Mouse (Mus musculus): ENCODE data around the gene Bcl9l. TPM values are rescaled to one million over a fixed set of nuclear protein-coding genes. Genes with fewer than 3 reads are reported as not detected.

The Bcl9l gene
- polyA plus RNA-seq, 1 experiment from 2014 or later, result 9.2 TPM

DNA sequence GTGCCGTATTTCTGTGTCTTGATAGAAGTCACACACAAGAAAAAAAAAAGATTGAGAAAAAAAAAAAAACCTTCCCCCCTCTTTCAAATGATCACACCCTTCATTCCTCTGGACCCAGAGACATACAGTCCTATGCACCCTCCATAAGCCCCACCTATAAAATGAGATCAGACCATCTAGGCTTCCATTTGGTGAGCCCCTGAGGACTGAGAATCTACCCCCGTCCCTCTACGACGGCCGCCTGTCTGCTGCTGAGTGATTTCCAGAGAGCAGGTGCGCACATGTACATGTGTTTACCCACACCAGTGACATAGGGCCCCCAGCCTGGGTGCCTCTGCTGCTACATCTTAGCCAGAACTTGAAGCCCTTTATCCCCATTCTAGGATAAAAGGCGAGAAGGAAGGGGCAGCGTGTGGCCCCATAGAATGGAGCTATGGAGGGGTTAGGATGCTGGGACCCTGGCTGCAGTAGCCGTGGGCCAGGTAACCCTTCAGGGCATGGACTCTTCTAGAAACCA lies 27.8 kb downstream of the Bcl9l start:
- peaks cover 41% of the 10 kb centered on the region for H3K36me3 ChIP-seq
- no peaks in the 10 kb centered on the region for H3K9me3 ChIP-seq
- peak overlapping the region; percentile 52; the same call in 1 of the 2 replicates for H3K9ac ChIP-seq (replicated peaks)
- 0 out of 2 replicates have a peak overlapping the region, but pooled peaks have one; percentile 11 for H3K27ac ChIP-seq
- peak; percentile 35; the same call in 1 of the 2 replicates for ATAC-seq
- WGBS, result 33% methylated on average over 9 of the region's 9 CpGs
- H3K4me3 ChIP-seq (replicated peaks), result peak overlapping the region; percentile 20; the same call in 1 of the 2 replicates
- peak overlapping the region; percentile 51 for H3K4me2 ChIP-seq (replicated peaks)
- peaks cover 12% of the 10 kb centered on the region for H3K27me3 ChIP-seq
- peaks cover 27% of the 10 kb centered on the region for H3K4me1 ChIP-seq (replicated peaks)

DNA sequence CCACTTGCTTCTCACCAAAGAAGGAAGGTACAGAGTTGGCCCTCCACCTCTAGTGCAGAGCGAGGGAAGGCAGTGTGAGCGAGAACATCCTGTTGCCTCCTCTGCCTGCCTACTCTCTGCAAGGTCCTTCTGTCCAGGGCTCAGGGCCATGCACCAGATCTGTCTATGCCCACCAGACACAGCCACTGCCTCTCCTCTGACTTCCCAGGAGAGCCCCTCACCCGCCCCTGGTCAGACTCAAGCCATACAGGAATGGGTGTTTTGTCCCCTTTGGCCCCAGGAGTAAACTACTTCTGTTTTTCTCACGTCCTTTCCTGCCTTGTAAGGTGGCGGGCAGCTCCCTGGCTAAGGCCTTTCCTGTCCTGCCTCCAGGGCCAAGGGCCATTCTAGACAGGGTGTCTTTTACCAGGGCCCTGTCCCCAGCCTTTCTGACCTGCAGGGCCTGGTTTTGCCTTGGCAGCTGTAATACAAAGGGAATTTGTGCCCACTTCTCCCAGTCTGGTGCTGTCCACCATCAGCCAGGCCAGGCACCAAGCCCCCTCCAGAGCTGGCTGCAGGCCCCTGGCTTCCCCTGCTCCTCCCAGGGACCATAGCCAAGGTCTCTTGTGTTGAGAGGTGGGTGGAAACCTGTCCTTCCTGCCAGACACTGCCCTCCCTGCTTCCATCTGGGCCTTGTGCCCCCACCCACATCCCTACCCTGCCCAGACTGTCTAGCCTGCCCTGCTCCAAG lies 28.4 kb downstream of the Bcl9l start:
- H3K36me3 ChIP-seq, result peaks cover 35% of the 10 kb centered on the region
- H3K9ac ChIP-seq (replicated peaks), result no peak overlapping the region
- peaks cover 23% of the 10 kb centered on the region for H3K4me1 ChIP-seq (replicated peaks)
- no peaks in the 10 kb centered on the region for H3K9me3 ChIP-seq
- no peak overlapping the region for H3K4me2 ChIP-seq (replicated peaks)
- peak; percentile 32; the same call in 1 of the 2 replicates for ATAC-seq
- H3K27me3 ChIP-seq, result peaks cover 12% of the 10 kb centered on the region
- H3K4me3 ChIP-seq (replicated peaks), result no peak overlapping the region
- WGBS, result 82% methylated on average over 5 of the region's 5 CpGs
- no peak overlapping the region for H3K27ac ChIP-seq

DNA sequence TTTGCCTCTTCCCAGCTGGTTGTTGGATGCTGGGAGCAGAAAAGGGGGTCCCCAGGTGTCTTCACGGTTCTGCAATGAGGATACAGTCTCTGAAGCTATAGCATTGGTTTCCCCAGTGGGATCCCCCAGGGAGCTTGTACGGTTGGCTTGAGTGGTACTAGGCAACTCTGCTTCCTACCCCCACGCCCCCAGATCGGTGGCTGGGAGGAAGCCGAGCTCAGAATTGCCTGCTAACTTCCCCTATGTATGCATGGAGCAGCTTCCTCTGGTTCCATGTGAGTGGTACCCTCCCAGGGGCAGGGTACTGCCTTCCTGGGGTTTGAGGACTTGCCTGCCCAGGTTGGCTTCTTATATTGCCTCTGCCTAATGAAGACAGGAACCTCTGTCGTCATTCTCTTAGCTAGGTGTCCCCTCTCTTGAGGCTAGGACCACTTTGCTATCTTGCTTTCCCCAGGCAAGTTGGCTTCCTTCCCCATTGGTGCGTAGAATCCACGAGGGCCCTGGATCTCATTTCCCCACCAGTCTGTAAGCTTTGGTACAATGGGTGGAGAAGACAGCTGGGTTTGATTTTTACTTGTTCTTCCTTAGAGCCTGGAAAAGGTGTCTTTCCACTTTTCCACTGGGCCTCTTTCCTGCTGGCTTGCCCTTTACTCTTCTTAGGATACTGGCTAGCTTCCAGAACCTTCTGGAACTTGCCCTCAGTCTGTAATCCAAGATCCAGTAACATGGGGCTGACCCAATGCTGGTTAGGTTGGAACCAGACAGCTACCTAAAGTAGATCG lies 29.5 kb downstream of the Bcl9l start:
- Histone ChIP-seq H3K9ac (replicated peaks) (no peak overlapping the region), H3K4me2 (replicated peaks) (no peak overlapping the region), H3K27ac (no peak overlapping the region), H3K4me3 (replicated peaks) (no peak overlapping the region), H3K9me3 (no peaks in the 10 kb centered on the region), H3K27me3 (peaks cover 12% of the 10 kb centered on the region), H3K36me3 (peaks cover 24% of the 10 kb centered on the region), H3K4me1 (replicated peaks) (peaks cover 21% of the 10 kb centered on the region)
- 80% methylated on average over 9 of the region's 9 CpGs for WGBS
- ATAC-seq, result no peak

DNA sequence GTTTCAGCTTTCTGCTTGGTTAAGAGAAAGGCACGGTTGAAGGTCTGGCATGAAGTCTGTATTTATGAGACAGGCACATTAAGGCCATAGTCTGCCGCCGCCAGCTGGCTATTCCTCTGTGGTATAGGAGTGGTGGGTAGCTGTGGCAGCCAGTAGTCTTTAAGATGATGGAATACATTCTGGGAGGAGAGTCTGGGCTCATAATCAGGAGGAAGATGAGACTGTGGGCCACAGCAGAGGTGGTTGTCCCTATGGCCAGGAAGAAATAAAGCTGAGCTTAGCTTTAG lies 30.0 kb downstream of the Bcl9l start:
- H3K27me3 ChIP-seq, result peaks cover 12% of the 10 kb centered on the region
- WGBS, result 95% methylated on average over 3 of the region's 3 CpGs
- ATAC-seq, result no peak

DNA sequence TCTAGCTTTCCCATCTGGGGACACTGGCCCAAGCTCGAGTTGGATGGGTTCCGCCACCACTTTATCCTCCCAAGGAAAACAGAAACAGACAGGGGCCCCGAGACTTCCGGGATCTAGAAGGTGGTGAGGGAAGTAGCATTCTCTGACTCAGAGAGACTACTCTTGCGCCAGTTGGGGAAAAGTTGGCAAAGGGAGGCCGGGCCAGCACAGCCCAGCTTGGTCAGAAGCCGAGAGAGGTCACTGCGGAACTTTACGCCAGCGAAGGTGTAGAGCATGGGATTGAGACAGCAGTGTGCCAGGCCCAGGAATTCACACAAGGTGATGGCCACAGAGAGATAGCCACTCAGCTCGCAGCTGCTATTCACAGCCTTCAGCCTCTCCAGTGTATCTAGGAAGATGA lies 30.5 kb downstream of the Bcl9l start:
- H3K4me2 ChIP-seq (replicated peaks), result no peak overlapping the region
- ATAC-seq, result no peak
- no peaks in the 10 kb centered on the region for H3K9me3 ChIP-seq
- peaks cover 24% of the 10 kb centered on the region for H3K4me1 ChIP-seq (replicated peaks)
- H3K4me3 ChIP-seq (replicated peaks), result no peak overlapping the region
- no peak overlapping the region for H3K27ac ChIP-seq
- H3K27me3 ChIP-seq, result peaks cover 12% of the 10 kb centered on the region
- H3K36me3 ChIP-seq, result peaks cover 14% of the 10 kb centered on the region
- no peak overlapping the region for H3K9ac ChIP-seq (replicated peaks)
- 86% methylated on average over 11 of the region's 11 CpGs for WGBS

More for the DNA sequence above, 30.0 kb downstream of the Bcl9l start:
- peaks cover 19% of the 10 kb centered on the region for H3K36me3 ChIP-seq
- H3K4me2 ChIP-seq (replicated peaks), result no peak overlapping the region
- H3K27ac ChIP-seq, result no peak overlapping the region
- H3K9me3 ChIP-seq, result no peaks in the 10 kb centered on the region
- no peak overlapping the region for H3K4me3 ChIP-seq (replicated peaks)
- H3K4me1 ChIP-seq (replicated peaks), result peaks cover 21% of the 10 kb centered on the region
- H3K9ac ChIP-seq (replicated peaks), result no peak overlapping the region

DNA sequence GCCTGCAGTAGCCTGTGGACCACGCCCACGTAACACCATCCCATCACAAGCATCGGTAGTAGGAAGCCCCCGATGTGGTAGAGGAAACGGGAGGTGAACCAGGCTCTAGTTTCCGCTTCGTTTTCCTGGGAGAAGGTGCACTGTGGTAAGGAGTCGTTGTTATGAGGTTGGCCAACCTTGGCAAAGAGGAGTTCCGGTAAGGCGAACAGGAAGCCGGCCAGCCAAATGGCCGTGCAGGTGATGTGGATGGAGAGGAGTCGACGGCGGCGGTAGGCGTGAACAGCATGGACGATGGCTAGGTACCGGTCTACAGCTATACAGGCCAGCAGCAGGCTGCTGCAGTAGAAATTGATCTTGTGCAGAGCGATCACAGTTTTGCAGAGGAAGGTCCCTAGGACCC lies 31.0 kb downstream of the Bcl9l start:
- Histone ChIP-seq H3K9me3 (no peaks in the 10 kb centered on the region), H3K9ac (replicated peaks) (no peak overlapping the region), H3K4me3 (replicated peaks) (no peak overlapping the region), H3K4me1 (replicated peaks) (peaks cover 25% of the 10 kb centered on the region), H3K36me3 (peaks cover 9% of the 10 kb centered on the region), H3K27me3 (peaks cover 9% of the 10 kb centered on the region), H3K4me2 (replicated peaks) (no peak overlapping the region), H3K27ac (no peak overlapping the region)
- WGBS, result 77% methylated on average over 20 of the region's 20 CpGs
- ATAC-seq, result no peak

DNA sequence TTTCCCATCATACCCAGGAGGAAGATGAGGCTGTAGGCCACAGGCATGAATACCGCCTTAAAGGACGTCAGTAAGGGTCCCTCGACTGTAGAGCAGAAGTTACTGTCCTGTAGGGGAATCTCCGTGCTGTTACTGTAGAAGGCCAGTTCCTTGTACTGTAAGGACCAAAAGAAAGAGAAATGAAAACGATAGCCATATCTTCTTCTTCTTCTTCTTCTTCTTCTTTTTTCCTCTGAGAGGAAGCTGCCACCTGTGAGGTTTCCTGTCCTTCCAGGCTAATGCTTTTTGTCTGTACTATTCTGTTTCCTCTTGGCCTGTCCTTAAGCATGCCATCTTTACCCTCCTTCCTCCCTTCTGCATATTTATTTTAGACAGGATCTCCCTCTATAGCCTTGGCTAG lies 31.5 kb downstream of the Bcl9l start:
- H3K4me2 ChIP-seq (replicated peaks), result no peak overlapping the region
- peaks cover 4% of the 10 kb centered on the region for H3K27me3 ChIP-seq
- H3K27ac ChIP-seq, result no peak overlapping the region
- ATAC-seq, result no peak
- H3K9me3 ChIP-seq, result no peaks in the 10 kb centered on the region
- 0 out of 2 replicates have a peak, but pooled peaks cover 4% of the 10 kb centered on the region for H3K36me3 ChIP-seq
- no peak overlapping the region for H3K9ac ChIP-seq (replicated peaks)
- 88% methylated on average over 5 of the region's 5 CpGs for WGBS
- H3K4me3 ChIP-seq (replicated peaks), result no peak overlapping the region
- H3K4me1 ChIP-seq (replicated peaks), result peaks cover 21% of the 10 kb centered on the region

DNA sequence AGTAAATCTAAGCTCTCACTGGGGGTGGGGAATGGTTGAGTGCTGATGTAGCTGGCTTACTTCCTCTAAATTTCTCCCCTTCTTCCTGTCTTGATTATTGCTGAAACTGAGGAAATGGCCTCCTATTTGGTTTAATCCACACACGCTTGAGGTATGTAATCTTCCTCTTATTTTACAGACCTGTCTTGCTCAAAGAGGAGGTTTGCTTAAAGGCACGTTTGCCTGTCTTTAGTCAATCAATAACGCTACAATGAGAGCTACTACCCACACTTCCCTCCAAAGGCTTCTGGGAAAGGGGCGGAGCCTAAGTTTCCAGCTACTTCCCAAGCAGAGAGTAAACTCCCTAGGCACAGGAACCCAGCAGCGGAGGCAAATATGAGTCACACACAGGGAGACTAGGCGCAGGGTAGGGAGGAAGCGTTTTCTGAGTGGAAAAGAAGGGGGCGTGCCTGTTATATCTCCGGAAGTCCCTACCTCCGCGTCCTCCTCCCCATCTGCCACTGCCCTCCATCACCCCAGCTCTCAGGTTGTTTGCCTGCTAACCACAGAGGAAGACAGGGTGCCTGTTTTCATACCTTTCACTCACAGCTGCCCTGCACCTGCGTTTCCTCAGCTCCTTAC lies 32.6 kb downstream of the Bcl9l start:
- 66% methylated on average over 12 of the region's 12 CpGs for WGBS
- H3K27me3 ChIP-seq, result no peaks in the 10 kb centered on the region

DNA sequence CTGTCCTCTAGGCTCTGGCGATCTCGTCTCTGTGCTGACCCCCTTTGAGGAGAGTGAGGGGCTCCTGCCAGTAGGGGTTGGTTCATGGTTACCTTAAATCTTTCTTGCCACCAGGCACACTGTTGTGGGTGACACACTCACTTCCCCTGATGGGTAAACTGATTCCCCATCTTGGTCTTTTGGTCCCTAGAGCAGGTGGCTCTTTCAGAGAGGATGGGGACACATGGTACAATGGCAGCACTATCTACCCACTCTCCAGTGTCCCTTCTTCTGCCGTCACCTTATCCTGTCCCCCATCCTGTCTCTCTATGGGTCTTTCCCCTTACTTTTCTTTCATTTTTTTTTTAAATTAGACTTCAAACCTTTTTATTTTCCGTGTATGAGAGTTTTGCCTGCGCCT lies 33.3 kb downstream of the Bcl9l start:
- Histone ChIP-seq H3K4me1 (replicated peaks) (peaks cover 4% of the 10 kb centered on the region; the same call in 1 of the 2 replicates), H3K4me3 (replicated peaks) (no peak overlapping the region), H3K9me3 (no peaks in the 10 kb centered on the region), H3K27ac (no peak overlapping the region), H3K36me3 (no peaks in the 10 kb centered on the region), H3K4me2 (replicated peaks) (no peak overlapping the region), H3K27me3 (no peaks in the 10 kb centered on the region), H3K9ac (replicated peaks) (no peak overlapping the region)
- no peak for ATAC-seq
- 93% methylated on average over 5 of the region's 5 CpGs for WGBS

More for the DNA sequence above, 32.6 kb downstream of the Bcl9l start:
- no peaks in the 10 kb centered on the region for H3K36me3 ChIP-seq
- H3K27ac ChIP-seq, result no peak overlapping the region
- no peak for ATAC-seq
- peaks cover 10% of the 10 kb centered on the region for H3K4me1 ChIP-seq (replicated peaks)
- H3K4me3 ChIP-seq (replicated peaks), result no peak overlapping the region
- H3K9ac ChIP-seq (replicated peaks), result no peak overlapping the region
- H3K9me3 ChIP-seq, result no peaks in the 10 kb centered on the region
- H3K4me2 ChIP-seq (replicated peaks), result no peak overlapping the region

DNA sequence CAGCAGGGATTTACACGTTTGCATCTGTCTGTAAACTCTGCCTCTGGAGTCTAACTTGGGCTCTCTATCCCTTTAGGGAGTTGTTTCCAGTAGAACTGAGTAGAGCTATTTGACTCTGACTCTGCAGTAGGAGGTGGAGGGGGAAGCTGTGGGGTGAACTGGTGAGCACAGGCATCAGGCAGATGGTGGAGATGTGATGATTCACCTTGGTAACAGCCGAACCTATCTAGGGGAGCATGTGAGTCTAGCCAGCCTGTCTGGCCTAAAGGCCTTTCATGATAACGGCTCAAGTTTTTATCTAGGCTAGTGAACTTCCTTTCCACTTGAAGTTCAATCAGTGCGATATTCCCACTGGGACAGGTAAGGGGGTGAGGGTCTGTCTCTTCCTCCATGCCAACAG lies 34.7 kb downstream of the Bcl9l start:
- H3K4me2 ChIP-seq (replicated peaks), result no peak overlapping the region
- no peak overlapping the region for H3K4me3 ChIP-seq (replicated peaks)
- no peak overlapping the region for H3K27ac ChIP-seq
- H3K36me3 ChIP-seq, result no peaks in the 10 kb centered on the region
- H3K4me1 ChIP-seq (replicated peaks), result peaks cover 4% of the 10 kb centered on the region; the same call in 1 of the 2 replicates
- ATAC-seq, result no peak
- H3K27me3 ChIP-seq, result no peaks in the 10 kb centered on the region
- no peaks in the 10 kb centered on the region for H3K9me3 ChIP-seq
- WGBS, result 78% methylated on average over 4 of the region's 4 CpGs
- H3K9ac ChIP-seq (replicated peaks), result no peak overlapping the region

DNA sequence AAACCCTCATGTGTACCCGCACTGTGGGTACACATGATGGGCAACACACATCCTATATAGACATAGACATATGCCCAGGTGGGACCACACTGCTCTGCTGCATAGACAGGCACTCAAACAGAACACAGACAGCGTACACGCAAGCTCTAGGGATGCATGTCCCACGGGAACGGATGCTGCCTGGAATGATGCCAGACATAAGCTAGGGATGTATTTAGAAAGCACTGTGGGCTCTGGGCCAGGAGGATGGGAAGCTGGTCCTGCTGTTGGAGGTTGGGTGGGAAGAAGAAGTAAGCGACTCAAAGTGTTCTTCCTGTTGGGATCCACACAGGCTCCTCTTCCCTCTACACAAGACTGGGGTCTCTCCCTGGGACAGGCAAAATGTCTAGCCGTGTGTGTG lies 35.4 kb downstream of the Bcl9l start:
- H3K9me3 ChIP-seq, result no peaks in the 10 kb centered on the region
- no peak overlapping the region for H3K27ac ChIP-seq
- H3K36me3 ChIP-seq, result no peaks in the 10 kb centered on the region
- ATAC-seq, result no peak
- H3K4me1 ChIP-seq (replicated peaks), result peaks cover 4% of the 10 kb centered on the region; the same call in 1 of the 2 replicates
- 80% methylated on average over 7 of the region's 7 CpGs for WGBS
- H3K9ac ChIP-seq (replicated peaks), result no peak overlapping the region
- no peaks in the 10 kb centered on the region for H3K27me3 ChIP-seq
- H3K4me3 ChIP-seq (replicated peaks), result no peak overlapping the region
- no peak overlapping the region for H3K4me2 ChIP-seq (replicated peaks)

DNA sequence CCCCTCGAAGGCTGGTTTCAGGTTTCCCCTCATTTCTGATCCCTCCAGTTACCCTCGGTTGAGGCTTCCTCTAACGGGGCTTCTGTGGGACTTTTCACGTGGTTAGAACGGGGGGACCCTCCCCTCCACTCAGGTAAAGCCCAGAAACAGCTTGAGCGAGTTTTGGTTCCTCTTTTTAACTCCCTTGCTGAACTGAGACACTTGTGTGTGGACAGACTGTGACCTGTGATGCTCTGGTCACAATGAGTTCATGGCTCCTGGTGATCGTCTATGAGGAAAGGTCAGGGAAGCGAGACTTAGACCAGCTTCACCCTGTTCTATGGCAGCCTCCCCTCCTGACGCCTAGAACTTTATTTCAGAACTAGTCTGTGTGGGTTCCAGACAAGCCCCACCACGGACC lies 39.3 kb downstream of the Bcl9l start:
- Histone ChIP-seq H3K9me3 (no peaks in the 10 kb centered on the region), H3K4me3 (replicated peaks) (no peak overlapping the region), H3K4me2 (replicated peaks) (no peak overlapping the region), H3K27me3 (no peaks in the 10 kb centered on the region), H3K4me1 (replicated peaks) (peaks cover 4% of the 10 kb centered on the region; the same call in 1 of the 2 replicates), H3K36me3 (no peaks in the 10 kb centered on the region), H3K27ac (no peak overlapping the region), H3K9ac (replicated peaks) (no peak overlapping the region)
- WGBS, result 85% methylated on average over 10 of the region's 10 CpGs
- no peak for ATAC-seq

Measured in midbrain, embryonic 13.5 days (tissue).